Mouse (Mus musculus): Measurements from ENCODE around the gene Cd44. TPM values are rescaled to one million over a fixed set of nuclear protein-coding genes. Genes with fewer than 3 reads are reported as not detected.

The Cd44 gene
- polyA plus RNA-seq, 1 experiment from 2014 or later = 24.8 TPM

DNA sequence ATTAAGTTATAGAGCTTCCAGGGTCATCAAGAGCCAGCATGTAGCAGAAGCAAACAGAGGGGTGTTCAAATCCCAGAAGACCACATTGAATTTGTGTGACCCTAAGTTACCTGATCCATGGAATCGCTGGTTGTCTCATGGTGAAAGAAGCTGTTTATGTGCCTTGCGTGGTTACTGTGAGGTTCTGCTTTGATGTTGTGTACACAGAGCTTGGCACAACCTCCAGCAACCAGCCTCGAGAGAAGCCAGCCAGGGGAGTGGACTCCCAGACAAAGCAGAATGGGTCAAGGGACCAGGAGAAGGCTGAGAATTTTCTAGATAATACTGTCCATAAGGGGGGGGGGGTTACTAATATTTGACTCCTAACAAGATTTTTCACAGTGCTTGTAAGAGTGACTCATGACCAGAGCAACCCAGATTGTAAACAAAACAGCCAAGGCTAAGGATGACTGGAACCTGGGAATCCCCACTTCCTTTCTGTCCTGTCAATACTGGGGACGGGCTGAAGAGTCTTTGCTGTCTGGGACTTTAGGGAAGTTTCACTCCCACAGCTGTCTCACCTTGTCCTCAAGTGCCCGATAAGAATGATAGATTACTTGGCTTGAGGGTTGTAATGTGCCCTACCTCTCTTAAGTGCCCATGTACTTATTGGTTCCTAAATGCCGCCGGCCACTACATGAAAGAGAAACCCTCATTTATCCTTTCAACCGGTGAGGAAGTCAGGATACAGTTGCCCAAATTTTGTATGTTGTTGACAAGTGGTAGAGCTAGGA, 136.7 kb downstream of the Cd44 start:
- 53% methylated on average over 8 of the region's 8 CpGs for WGBS (ENCODE audit: insufficient replicate concordance)
- no peak overlapping the region for H3K4me3 ChIP-seq (ENCODE audit: low read depth, low read length)
- no peaks in the 10 kb centered on the region for H3K9me3 ChIP-seq (replicated peaks; ENCODE audit: control insufficient read depth, low read length)
- H3K27me3 ChIP-seq (ENCODE audit: control insufficient read depth, insufficient read depth, low read length) = no peaks in the 10 kb centered on the region
- H3K4me2 ChIP-seq = no peak overlapping the region
- H3K9ac ChIP-seq (ENCODE audit: low read depth, low read length) = no peak overlapping the region
- H3K4me1 ChIP-seq (ENCODE audit: control insufficient read depth, insufficient read depth, low read length) = peaks cover 3% of the 10 kb centered on the region
- H3K36me3 ChIP-seq (ENCODE audit: control insufficient read depth, insufficient read depth, low read length) = no peaks in the 10 kb centered on the region
- ATAC-seq (replicated peaks; ENCODE audit: insufficient number of reproducible peaks, low FRiP score, low TSS enrichment) = no peak
- H3K27ac ChIP-seq (ENCODE audit: low read depth, low read length) = no peak overlapping the region

DNA sequence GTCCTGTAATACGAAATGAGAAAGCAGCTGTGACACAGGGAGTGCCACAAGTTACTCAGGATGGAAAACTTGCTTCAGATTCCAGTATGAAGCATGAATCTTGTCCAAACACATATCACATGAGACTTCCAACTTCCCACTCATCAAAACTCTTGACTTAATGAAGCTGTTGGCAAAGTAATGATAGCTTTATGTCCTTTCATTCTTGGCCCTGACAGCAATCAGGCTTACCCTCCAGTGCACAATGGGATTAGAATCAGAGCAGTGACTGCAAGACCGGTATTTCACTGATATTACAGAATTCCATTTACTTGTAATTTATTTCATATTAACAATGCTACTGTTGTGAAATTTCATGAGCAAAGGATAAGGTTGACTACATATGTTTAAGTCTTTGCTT, 137.5 kb downstream of the Cd44 start:
- Histone ChIP-seq H3K27me3 (ENCODE audit: control insufficient read depth, insufficient read depth, low read length) (no peaks in the 10 kb centered on the region), H3K4me3 (ENCODE audit: low read depth, low read length) (no peak overlapping the region), H3K9me3 (replicated peaks; ENCODE audit: control insufficient read depth, low read length) (no peaks in the 10 kb centered on the region), H3K4me1 (ENCODE audit: control insufficient read depth, insufficient read depth, low read length) (peaks cover 3% of the 10 kb centered on the region), H3K4me2 (no peak overlapping the region), H3K36me3 (ENCODE audit: control insufficient read depth, insufficient read depth, low read length) (no peaks in the 10 kb centered on the region), H3K27ac (ENCODE audit: low read depth, low read length) (no peak overlapping the region), H3K9ac (ENCODE audit: low read depth, low read length) (no peak overlapping the region)
- 92% methylated on average over 2 of the region's 2 CpGs for WGBS (ENCODE audit: insufficient replicate concordance)
- ATAC-seq (replicated peaks; ENCODE audit: insufficient number of reproducible peaks, low FRiP score, low TSS enrichment) = no peak

DNA sequence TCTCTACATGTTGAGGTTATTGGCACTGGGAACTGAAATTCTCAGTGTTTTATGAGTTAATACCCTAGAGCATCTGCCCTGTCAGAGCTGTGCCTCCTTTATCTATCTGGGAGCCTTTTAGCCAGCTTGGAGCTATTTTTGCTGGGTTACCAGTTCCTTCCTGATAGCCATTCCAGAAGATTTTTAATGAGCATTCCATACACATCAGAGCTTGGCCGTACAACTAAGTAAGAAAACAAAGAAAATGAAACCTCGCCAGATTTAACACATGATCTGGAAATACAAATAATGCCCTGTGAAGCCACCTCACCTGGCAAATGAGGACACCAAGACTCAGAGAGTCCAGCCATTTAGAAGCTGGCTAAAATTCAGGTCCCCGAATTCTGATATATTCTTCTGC, 138.3 kb downstream of the Cd44 start:
- no peak for ATAC-seq (replicated peaks; ENCODE audit: insufficient number of reproducible peaks, low FRiP score, low TSS enrichment)
- Histone ChIP-seq H3K27me3 (ENCODE audit: control insufficient read depth, insufficient read depth, low read length) (no peaks in the 10 kb centered on the region), H3K9ac (ENCODE audit: low read depth, low read length) (no peak overlapping the region), H3K27ac (ENCODE audit: low read depth, low read length) (no peak overlapping the region), H3K36me3 (ENCODE audit: control insufficient read depth, insufficient read depth, low read length) (no peaks in the 10 kb centered on the region), H3K4me3 (ENCODE audit: low read depth, low read length) (no peak overlapping the region), H3K4me2 (no peak overlapping the region), H3K9me3 (replicated peaks; ENCODE audit: control insufficient read depth, low read length) (no peaks in the 10 kb centered on the region), H3K4me1 (ENCODE audit: control insufficient read depth, insufficient read depth, low read length) (peaks cover under 1% of the 10 kb centered on the region)
- 73% methylated on average over 3 of the region's 3 CpGs for WGBS (ENCODE audit: insufficient replicate concordance)

Other genes starting within 250 kb of the Cd44 start
- 0.21 and 0.23 TPM in 2 replicates for gene Slc1a2, start 243.0 kb downstream of the Cd44 start, polyA plus RNA-seq (2014; fragmentation: Nextera tagmentation; extraction: Ambion mirVana)
- gene Pdhx, start 171.8 kb upstream of the Cd44 start, polyA plus RNA-seq (2014; fragmentation: Nextera tagmentation; extraction: Ambion mirVana) = 51.0 and 59.7 TPM in 2 replicates
- gene Apip, start 172.0 kb upstream of the Cd44 start, polyA plus RNA-seq (2014; fragmentation: Nextera tagmentation; extraction: Ambion mirVana) = 69.4 and 70.2 TPM in 2 replicates

All from heart, embryonic 11.5 days (tissue).